Mouse (Mus musculus): ENCODE data around the gene Hoxc6. TPM values are rescaled to one million over a fixed set of nuclear protein-coding genes. Genes with fewer than 3 reads are reported as not detected.
A peak's percentile ranks its signal among the peaks of the same experiment; 100 is the strongest.

The Hoxc6 gene
- polyA plus RNA-seq, 1 experiment: 10.7 TPM

- DNase-seq (ENCODE audit: low read depth, low spot score): no peak
- 48% methylated on average over 3 of the region's 3 CpGs for WGBS
Observed at GRCm38 (mm10) chr15:102984925-102985324, 13.1 kb upstream of the Hoxc6 start.

GRCm38 (mm10) chr15:102987124-102987833 is 10.8 kb upstream of the Hoxc6 start:
- peak; percentile 72 for DNase-seq (ENCODE audit: low read depth, low spot score)
- WGBS: 7% methylated on average over 21 of the region's 21 CpGs

- 28% methylated on average over 5 of the region's 5 CpGs for WGBS
- no peak for DNase-seq (ENCODE audit: low read depth, low spot score)
Observed at GRCm38 (mm10) chr15:102988078-102988477, 10.0 kb upstream of the Hoxc6 start.

- 7% methylated on average over 69 of the region's 69 CpGs for WGBS
- DNase-seq (ENCODE audit: low read depth, low spot score): no peak
Observed at GRCm38 (mm10) chr15:102990461-102991397, 7.3 kb upstream of the Hoxc6 start, which contains the start of gene Hoxc8. Gene Hoxc8, plus strand, starts transcription at chr15:102990607.

GRCm38 (mm10) chr15:102991782-102992181 is 6.3 kb upstream of the Hoxc6 start:
- WGBS: 11% methylated on average over 7 of the region's 7 CpGs

GRCm38 (mm10) chr15:102992206-102992605 is 5.9 kb upstream of the Hoxc6 start:
- no peak for DNase-seq (ENCODE audit: low read depth, low spot score)
- 15% methylated on average over 11 of the region's 11 CpGs for WGBS

More at GRCm38 (mm10) chr15:102991782-102992181, 6.3 kb upstream of the Hoxc6 start:
- DNase-seq (ENCODE audit: low read depth, low spot score): no peak

- 15% methylated on average over 3 of the region's 3 CpGs for WGBS
- DNase-seq (ENCODE audit: low read depth, low spot score): no peak
Observed at GRCm38 (mm10) chr15:102992863-102993262, 5.2 kb upstream of the Hoxc6 start.

GRCm38 (mm10) chr15:102996548-102996947 is 1.5 kb upstream of the Hoxc6 start:
- no peak for DNase-seq (ENCODE audit: low read depth, low spot score)
- 10% methylated on average over 9 of the region's 9 CpGs for WGBS

GRCm38 (mm10) chr15:102997431-102997830 is 626 bp upstream of the Hoxc6 start:
- WGBS: 12% methylated on average over 3 of the region's 3 CpGs

GRCm38 (mm10) chr15:102998608-102999182 is 638 bp downstream of the Hoxc6 start:
- no peak for DNase-seq (ENCODE audit: low read depth, low spot score)
- 3% methylated on average over 19 of the region's 19 CpGs for WGBS

More at GRCm38 (mm10) chr15:102997431-102997830, 626 bp upstream of the Hoxc6 start:
- DNase-seq (ENCODE audit: low read depth, low spot score): no peak

GRCm38 (mm10) chr15:102999183-102999831 is 1.2 kb downstream of the Hoxc6 start:
- DNase-seq (ENCODE audit: low read depth, low spot score): no peak
- WGBS: 4% methylated on average over 33 of the region's 33 CpGs

GRCm38 (mm10) chr15:102999955-103000354 is 1.9 kb downstream of the Hoxc6 start:
- WGBS: 12% methylated on average over 11 of the region's 11 CpGs
- DNase-seq (ENCODE audit: low read depth, low spot score): no peak

GRCm38 (mm10) chr15:103000501-103000901 is 2.4 kb downstream of the Hoxc6 start:
- no peak for DNase-seq (ENCODE audit: low read depth, low spot score)
- WGBS: 14% methylated on average over 24 of the region's 24 CpGs

GRCm38 (mm10) chr15:103001370-103001769 is 3.3 kb downstream of the Hoxc6 start:
- no peak for DNase-seq (ENCODE audit: low read depth, low spot score)
- 70% methylated on average over 2 of the region's 2 CpGs for WGBS

- no peak for DNase-seq (ENCODE audit: low read depth, low spot score)
- WGBS: 34% methylated on average over 4 of the region's 4 CpGs
Observed at GRCm38 (mm10) chr15:103002156-103002555, 4.1 kb downstream of the Hoxc6 start.

GRCm38 (mm10) chr15:103002821-103003448 is 4.9 kb downstream of the Hoxc6 start:
- 20% methylated on average over 13 of the region's 13 CpGs for whole genome bisulfite sequencing

GRCm38 (mm10) chr15:103005308-103005707 is 7.3 kb downstream of the Hoxc6 start:
- WGBS: 6% methylated on average over 17 of the region's 17 CpGs
- DNase-seq (ENCODE audit: low read depth, low spot score): no peak

More at GRCm38 (mm10) chr15:103002821-103003448, 4.9 kb downstream of the Hoxc6 start:
- DNase-seq (ENCODE audit: low read depth, low spot score): no peak

GRCm38 (mm10) chr15:103005797-103006196 is 7.7 kb downstream of the Hoxc6 start:
- WGBS: 16% methylated on average over 5 of the region's 5 CpGs
- no peak for DNase-seq (ENCODE audit: low read depth, low spot score)

GRCm38 (mm10) chr15:103006326-103006725 is 8.3 kb downstream of the Hoxc6 start:
- no peak for DNase-seq (ENCODE audit: low read depth, low spot score)
- 37% methylated on average over 1 of the region's 1 CpGs for WGBS
